Mouse (Mus musculus): Measurements from ENCODE around the gene Lrrc3c. TPM values are rescaled to one million over a fixed set of nuclear protein-coding genes. Genes with fewer than 3 reads are reported as not detected.

Lrrc3c gene
- polyA plus RNA-seq, 1 experiment from 2014 or later: not detected

- Histone ChIP-seq H3K9ac (no peak overlapping the region), H3K9me3 (no peaks in the 10 kb centered on the region), H3K4me1 (no peaks in the 10 kb centered on the region), H3K27ac (no peak overlapping the region), H3K27me3 (no peaks in the 10 kb centered on the region; the same call in 1 of the 2 replicates), H3K4me3 (no peak overlapping the region), H3K36me3 (no peaks in the 10 kb centered on the region), H3K4me2 (replicated peaks) (no peak overlapping the region)
- no peak for ATAC-seq (ENCODE audit: insufficient number of reproducible peaks, insufficient read depth, low FRiP score, low TSS enrichment)
- 86% methylated on average over 1 of the region's 1 CpGs for WGBS
Measured at GRCm38 (mm10) chr11:98637501-98637900, 39.4 kb downstream of the Lrrc3c start.

GRCm38 (mm10) chr11:98640091-98640490, 42.0 kb downstream of the Lrrc3c start:
- H3K4me3 ChIP-seq: no peak overlapping the region
- H3K36me3 ChIP-seq: no peaks in the 10 kb centered on the region
- no peaks in the 10 kb centered on the region for H3K4me1 ChIP-seq
- no peaks in the 10 kb centered on the region; the same call in 1 of the 2 replicates for H3K9me3 ChIP-seq
- no peak overlapping the region for H3K27ac ChIP-seq
- no peak overlapping the region for H3K4me2 ChIP-seq (replicated peaks)
- no peak overlapping the region for H3K9ac ChIP-seq
- ATAC-seq (ENCODE audit: insufficient number of reproducible peaks, insufficient read depth, low FRiP score, low TSS enrichment): no peak
- WGBS: 60% methylated on average over 5 of the region's 5 CpGs
- no peaks in the 10 kb centered on the region; the same call in 1 of the 2 replicates for H3K27me3 ChIP-seq

- no peak overlapping the region for H3K9ac ChIP-seq
- H3K36me3 ChIP-seq: no peaks in the 10 kb centered on the region
- H3K4me3 ChIP-seq: no peak overlapping the region
- no peaks in the 10 kb centered on the region; the same call in 1 of the 2 replicates for H3K27me3 ChIP-seq
- no peak overlapping the region for H3K27ac ChIP-seq
- no peaks in the 10 kb centered on the region; the same call in 1 of the 2 replicates for H3K9me3 ChIP-seq
- 78% methylated on average over 3 of the region's 3 CpGs for WGBS
- no peak overlapping the region for H3K4me2 ChIP-seq (replicated peaks)
- ATAC-seq (ENCODE audit: insufficient number of reproducible peaks, insufficient read depth, low FRiP score, low TSS enrichment): no peak
- H3K4me1 ChIP-seq: no peaks in the 10 kb centered on the region
Measured at GRCm38 (mm10) chr11:98644757-98645156, 46.7 kb downstream of the Lrrc3c start.

- WGBS: 79% methylated on average over 2 of the region's 2 CpGs
- H3K9ac ChIP-seq: no peak overlapping the region
- no peak for ATAC-seq (ENCODE audit: insufficient number of reproducible peaks, insufficient read depth, low FRiP score, low TSS enrichment)
- no peaks in the 10 kb centered on the region; the same call in 1 of the 2 replicates for H3K27me3 ChIP-seq
- no peaks in the 10 kb centered on the region for H3K4me1 ChIP-seq
- H3K9me3 ChIP-seq: no peaks in the 10 kb centered on the region; the same call in 1 of the 2 replicates
- no peak overlapping the region for H3K4me2 ChIP-seq (replicated peaks)
- H3K27ac ChIP-seq: no peak overlapping the region
- no peak overlapping the region for H3K4me3 ChIP-seq
- H3K36me3 ChIP-seq: no peaks in the 10 kb centered on the region
Measured at GRCm38 (mm10) chr11:98645946-98646345, 47.9 kb downstream of the Lrrc3c start.

GRCm38 (mm10) chr11:98646459-98646858, 48.4 kb downstream of the Lrrc3c start, which contains the start of gene Gsdma2:
Gene Gsdma2, plus strand, starts transcription at chr11:98646759.
- no peak for ATAC-seq (ENCODE audit: insufficient number of reproducible peaks, insufficient read depth, low FRiP score, low TSS enrichment)
- H3K9me3 ChIP-seq: no peaks in the 10 kb centered on the region; the same call in 1 of the 2 replicates
- 60% methylated on average over 2 of the region's 2 CpGs for WGBS
- H3K27me3 ChIP-seq: no peaks in the 10 kb centered on the region; the same call in 1 of the 2 replicates
- no peak within 1 kb of the TSS for H3K27ac ChIP-seq
- no peaks in the 10 kb centered on the region for H3K36me3 ChIP-seq
- H3K9ac ChIP-seq: no peak within 1 kb of the TSS
- no peaks in the 10 kb centered on the region for H3K4me1 ChIP-seq
- H3K4me3 ChIP-seq: no peak within 1 kb of the TSS
- H3K4me2 ChIP-seq (replicated peaks): no peak within 1 kb of the TSS

Other genes starting within 250 kb of the Lrrc3c start
- 0.39 and 1.0 TPM in 2 replicates for gene Ppp1r1b, start 249.9 kb upstream of the Lrrc3c start, polyA plus RNA-seq (2016; fragmentation: Nextera tagmentation; extraction: Ambion mirVana)
- gene Stard3, start 239.9 kb upstream of the Lrrc3c start, polyA plus RNA-seq (2016; fragmentation: Nextera tagmentation; extraction: Ambion mirVana): 39.6 and 47.6 TPM in 2 replicates
- 1.5 and 1.7 TPM in 2 replicates for gene Tcap, start 214.5 kb upstream of the Lrrc3c start, polyA plus RNA-seq (2016; fragmentation: Nextera tagmentation; extraction: Ambion mirVana)
- 0.33 TPM in 1 of 2 replicates, not detected in the other for gene Pnmt, start 211.8 kb upstream of the Lrrc3c start, polyA plus RNA-seq (2016; fragmentation: Nextera tagmentation; extraction: Ambion mirVana)
- gene Pgap3, start 197.8 kb upstream of the Lrrc3c start, polyA plus RNA-seq (2016; fragmentation: Nextera tagmentation; extraction: Ambion mirVana): 9.8 and 10.4 TPM in 2 replicates
- gene Erbb2, start 185.8 kb upstream of the Lrrc3c start, polyA plus RNA-seq (2016; fragmentation: Nextera tagmentation; extraction: Ambion mirVana): 47.4 and 49.4 TPM in 2 replicates
- gene Mien1, start 159.3 kb upstream of the Lrrc3c start, polyA plus RNA-seq (2016; fragmentation: Nextera tagmentation; extraction: Ambion mirVana): 78.4 and 85.6 TPM in 2 replicates
- gene Grb7, start 151.9 kb upstream of the Lrrc3c start, polyA plus RNA-seq (2016; fragmentation: Nextera tagmentation; extraction: Ambion mirVana): 7.3 and 7.7 TPM in 2 replicates
- 0.24 and 0.47 TPM in 2 replicates for gene Ikzf3, start 52.3 kb upstream of the Lrrc3c start, polyA plus RNA-seq (2016; fragmentation: Nextera tagmentation; extraction: Ambion mirVana)
- not detected in 2 replicates for gene Zpbp2, start 47.2 kb upstream of the Lrrc3c start, polyA plus RNA-seq (2016; fragmentation: Nextera tagmentation; extraction: Ambion mirVana)
- gene Ormdl3, start 10.9 kb upstream of the Lrrc3c start, polyA plus RNA-seq (2016; fragmentation: Nextera tagmentation; extraction: Ambion mirVana): 62.8 and 64.2 TPM in 2 replicates
- 1.1 TPM in 2 replicates for gene Gm12355, start 27.4 kb downstream of the Lrrc3c start, polyA plus RNA-seq (2016; fragmentation: Nextera tagmentation; extraction: Ambion mirVana)
- gene Gsdma3, start 28.1 kb downstream of the Lrrc3c start, polyA plus RNA-seq (2016; fragmentation: Nextera tagmentation; extraction: Ambion mirVana): not detected in 2 replicates
- not detected in 2 replicates for gene Gsdma2, start 48.5 kb downstream of the Lrrc3c start, polyA plus RNA-seq (2016; fragmentation: Nextera tagmentation; extraction: Ambion mirVana)
- gene Gsdma, start 66.1 kb downstream of the Lrrc3c start, polyA plus RNA-seq (2016; fragmentation: Nextera tagmentation; extraction: Ambion mirVana): 0.05 TPM in 1 of 2 replicates, not detected in the other
- 246 and 248 TPM in 2 replicates for gene Psmd3, start 84.3 kb downstream of the Lrrc3c start, polyA plus RNA-seq (2016; fragmentation: Nextera tagmentation; extraction: Ambion mirVana)
- gene Csf3, start 103.0 kb downstream of the Lrrc3c start, polyA plus RNA-seq (2016; fragmentation: Nextera tagmentation; extraction: Ambion mirVana): not detected in 2 replicates
- gene Med24, start 131.1 kb downstream of the Lrrc3c start, polyA plus RNA-seq (2016; fragmentation: Nextera tagmentation; extraction: Ambion mirVana): 70.4 and 73.6 TPM in 2 replicates
- gene Thra, start 142.3 kb downstream of the Lrrc3c start, polyA plus RNA-seq (2016; fragmentation: Nextera tagmentation; extraction: Ambion mirVana): 29.1 and 34.3 TPM in 2 replicates
- 1.6 and 1.7 TPM in 2 replicates for gene Nr1d1, start 177.0 kb downstream of the Lrrc3c start, polyA plus RNA-seq (2016; fragmentation: Nextera tagmentation; extraction: Ambion mirVana)
- 35.2 and 35.6 TPM in 2 replicates for gene Msl1, start 197.2 kb downstream of the Lrrc3c start, polyA plus RNA-seq (2016; fragmentation: Nextera tagmentation; extraction: Ambion mirVana)
- gene Casc3, start 206.6 kb downstream of the Lrrc3c start, polyA plus RNA-seq (2016; fragmentation: Nextera tagmentation; extraction: Ambion mirVana): 53.9 and 54.0 TPM in 2 replicates
- 2.6 and 3.1 TPM in 2 replicates for gene Rapgefl1, start 238.5 kb downstream of the Lrrc3c start, polyA plus RNA-seq (2016; fragmentation: Nextera tagmentation; extraction: Ambion mirVana)

Measured in embryonic facial prominence, embryonic 12.5 days (tissue).